Mouse (Mus musculus): ENCODE data around the gene Vill.

- TF ChIP-seq CTCF (IDR thresholded peaks at IDR 0.05; ENCODE audit: control insufficient read depth, insufficient read depth, insufficient replicate concordance, low read depth, low read length) (no peak), POLR2A (IDR thresholded peaks at IDR 0.05; ENCODE audit: control insufficient read depth, low read depth, low read length) (no peak)
Measured at GRCm38 (mm10) chr9:119051158-119051557, 1.4 kb upstream of the Vill start.
